Mouse (Mus musculus): Measurements from ENCODE around the gene Ifnz.
"Not testable (repeated sequence)": the region's sequence is repeated elsewhere in the genome, so short reads cannot be mapped to it uniquely, and the experiment has no call there.

DNA sequence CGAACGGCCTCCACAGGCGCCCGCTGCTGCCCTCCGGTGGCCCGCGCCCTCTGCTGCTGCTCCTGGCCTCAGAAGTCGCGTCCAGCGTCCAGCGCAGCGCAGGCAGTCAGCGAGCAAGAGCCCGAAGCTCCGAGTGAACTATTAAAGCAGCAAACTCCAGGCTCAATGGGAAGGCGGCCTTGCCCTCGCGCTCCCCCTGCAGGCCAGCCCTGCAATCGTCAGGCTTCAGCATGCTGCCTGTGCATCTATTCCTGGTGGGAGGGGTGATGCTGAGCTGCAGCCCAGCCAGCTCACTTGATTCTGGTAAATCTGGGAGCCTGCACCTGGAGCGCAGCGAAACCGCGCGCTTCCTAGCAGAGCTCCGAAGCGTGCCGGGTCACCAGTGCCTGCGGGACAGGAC is 6.5 kb downstream of the Ifnz start, which contains the start of gene Gm13277:
- not testable (repeated sequence) for TF ChIP-seq CTCF (IDR thresholded peaks at IDR 0.05; ENCODE audit: control insufficient read depth, insufficient read depth, insufficient read length); MAX (IDR thresholded peaks at IDR 0.05); USF1 (IDR thresholded peaks at IDR 0.05; ENCODE audit: low read depth); MYOG (IDR thresholded peaks at IDR 0.05; ENCODE audit: control insufficient read depth, extremely low read depth, insufficient read length)
